8 mouse cellular contexts compared by ENCODE assay signal in the genomic region with DNA sequence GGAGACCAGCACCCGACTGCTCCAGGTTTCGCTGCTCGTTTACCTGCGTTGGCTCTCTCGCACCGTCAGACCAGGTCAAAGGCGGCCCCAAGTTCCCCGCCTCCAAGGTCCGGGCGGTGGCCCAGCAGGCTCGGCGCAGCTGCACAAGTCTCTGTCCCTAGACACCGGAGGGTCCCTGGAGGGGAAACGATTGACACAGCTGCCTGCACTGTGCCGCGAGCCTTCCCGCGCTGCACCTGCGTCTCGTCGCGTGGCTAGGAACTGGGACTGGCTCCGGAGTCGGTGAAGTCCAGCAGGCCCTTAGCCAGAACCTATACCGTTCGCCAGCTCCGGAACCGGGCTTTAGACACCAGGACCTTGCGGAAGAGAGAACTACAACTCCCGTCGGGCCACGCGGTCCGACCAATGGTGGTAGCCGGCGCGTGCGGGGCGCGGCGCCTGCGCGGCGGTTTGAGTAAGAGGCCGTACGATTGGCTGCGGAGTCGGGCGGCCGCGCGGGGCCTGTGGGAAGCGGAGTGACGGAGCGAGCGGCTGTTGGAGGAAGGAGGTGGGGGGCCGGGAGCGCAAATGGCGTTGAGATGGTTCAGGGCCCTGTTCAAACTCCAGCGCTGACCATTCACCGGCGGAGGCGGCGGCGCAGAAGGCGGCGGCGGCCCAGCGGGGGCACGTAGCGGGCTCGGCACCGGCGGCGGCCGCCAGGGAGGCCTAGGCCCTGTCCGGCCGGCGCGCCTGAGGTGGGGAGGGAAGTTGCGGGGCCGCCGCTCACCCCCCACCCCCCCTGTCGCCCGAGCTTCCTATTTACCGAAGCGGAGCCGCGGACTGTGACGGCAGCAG. TPM values are rescaled to one million over a fixed set of nuclear protein-coding genes. Genes with fewer than 3 reads are reported as not detected.
DNase-seq lines count a peak whose midpoint lies in the region; ATAC-seq and TF ChIP-seq lines count a peak whose summit lies in the region.

A gene (plus strand): TSS at position 534 of the 834 bp plus-strand sequence.

- peak within 1 kb of the TSS; percentile 79 for H3K4me2 ChIP-seq in embryonic facial prominence, embryonic 14.5 days (ENCODE audit: low read depth, low read length)
- H3K4me2 ChIP-seq in limb, embryonic 13.5 days (replicated peaks), result peak within 1 kb of the TSS; percentile 79
- peak within 1 kb of the TSS; percentile 99 for H3K4me2 ChIP-seq in midbrain, embryonic 16.5 days (ENCODE audit: low read length)

- peaks cover 13% of the 10 kb centered on the region for H3K36me3 ChIP-seq in embryonic facial prominence, embryonic 14.5 days (ENCODE audit: control insufficient read depth, insufficient read depth, low read length)
- peaks cover 18% of the 10 kb centered on the region for H3K36me3 ChIP-seq in heart, adult 2 months (ENCODE audit: control insufficient read depth, insufficient read depth, low read length)
- H3K36me3 ChIP-seq in limb, embryonic 13.5 days, result peaks cover 10% of the 10 kb centered on the region
- no peaks in the 10 kb centered on the region for H3K36me3 ChIP-seq in midbrain, embryonic 16.5 days (ENCODE audit: control insufficient read depth, insufficient read depth, low read length)

- H3K4me3 ChIP-seq in embryonic facial prominence, embryonic 14.5 days (ENCODE audit: low read depth, low read length), result peak within 1 kb of the TSS; percentile 99
- H3K4me3 ChIP-seq in heart, adult 2 months, result peak within 1 kb of the TSS; percentile 86
- peak within 1 kb of the TSS; percentile 98 for H3K4me3 ChIP-seq in limb, embryonic 13.5 days
- peak within 1 kb of the TSS; percentile 100 for H3K4me3 ChIP-seq in midbrain, embryonic 16.5 days (ENCODE audit: low read depth, low read length)

- peaks cover 7% of the 10 kb centered on the region; the same call in 1 of the 2 replicates for H3K4me1 ChIP-seq in embryonic facial prominence, embryonic 14.5 days (ENCODE audit: control insufficient read depth, insufficient read depth, low read length)
- H3K4me1 ChIP-seq in heart, adult 2 months (ENCODE audit: control insufficient read depth, insufficient read depth, low read length), result no peaks in the 10 kb centered on the region; the same call in none of the 2 replicates
- H3K4me1 ChIP-seq in limb, embryonic 13.5 days, result peaks cover 12% of the 10 kb centered on the region
- peaks cover 20% of the 10 kb centered on the region for H3K4me1 ChIP-seq in midbrain, embryonic 16.5 days (ENCODE audit: control insufficient read depth, insufficient read depth, low read length)

- peak; percentile 99 for ATAC-seq in embryonic facial prominence, embryonic 14.5 days (ENCODE audit: low read depth)
- ATAC-seq in limb, embryonic 13.5 days (ENCODE audit: low FRiP score, low read depth), result peak; percentile 100
- peak; percentile 99 for ATAC-seq in midbrain, embryonic 16.5 days

- H3K27ac ChIP-seq in embryonic facial prominence, embryonic 14.5 days (replicated peaks; ENCODE audit: low read depth, low read length), result peak within 1 kb of the TSS; percentile 93
- peak within 1 kb of the TSS; percentile 95 for H3K27ac ChIP-seq in heart, adult 2 months
- H3K27ac ChIP-seq in limb, embryonic 13.5 days, result peak within 1 kb of the TSS; percentile 90
- peak within 1 kb of the TSS; percentile 92 for H3K27ac ChIP-seq in midbrain, embryonic 16.5 days (ENCODE audit: low read length)

- TF ChIP-seq EP300 in heart, adult 2 months (IDR thresholded peaks at IDR 0.05; ENCODE audit: insufficient read depth, low read depth, low read length), result no peak

- H3K27me3 ChIP-seq in embryonic facial prominence, embryonic 14.5 days (replicated peaks; ENCODE audit: control insufficient read depth, insufficient read depth, low read length), result no peaks in the 10 kb centered on the region
- H3K27me3 ChIP-seq in heart, adult 2 months (ENCODE audit: control insufficient read depth, insufficient read depth, low read length), result no peaks in the 10 kb centered on the region
- no peaks in the 10 kb centered on the region for H3K27me3 ChIP-seq in limb, embryonic 13.5 days
- no peaks in the 10 kb centered on the region for H3K27me3 ChIP-seq in midbrain, embryonic 16.5 days (ENCODE audit: control insufficient read depth, insufficient read depth, low read depth, low read length)

- H3K79me2 ChIP-seq in heart, adult 2 months (replicated peaks; ENCODE audit: control insufficient read depth, insufficient read depth, low read length), result no peaks in the 10 kb centered on the region

- peak; percentile 92 for DNase-seq in 3T3-L1 (ENCODE audit: low read depth, low spot score)
- peak; percentile 85 to 91 for DNase-seq in adrenal gland, postnatal 4 days (ENCODE audit: low spot score in 2 of 2)
- peak; percentile 98 for DNase-seq in embryonic facial prominence, embryonic 14.5 days (ENCODE audit: low spot score)
- peak; percentile 97 to 99 for DNase-seq in heart, adult 2 months
- DNase-seq in kidney, adult 8-10 months, result peak; percentile 97
- peak; percentile 93 to 97 for DNase-seq in spleen, postnatal 10 days (ENCODE audit: low spot score in 2 of 2)

- peak; percentile 73 for TF ChIP-seq POLR2A in heart, adult 2 months (IDR thresholded peaks at IDR 0.05; ENCODE audit: insufficient read depth, low read depth, low read length)

- peak within 1 kb of the TSS; percentile 98 for H3K9ac ChIP-seq in embryonic facial prominence, embryonic 14.5 days (ENCODE audit: low read depth, low read length)
- H3K9ac ChIP-seq in heart, adult 2 months (ENCODE audit: low read depth, low read length), result peak within 1 kb of the TSS; percentile 98
- peak within 1 kb of the TSS; percentile 99 for H3K9ac ChIP-seq in limb, embryonic 13.5 days
- H3K9ac ChIP-seq in midbrain, embryonic 16.5 days (ENCODE audit: low read depth, low read length), result peak within 1 kb of the TSS; percentile 92

- intact Hi-C loops in heart, adult 2 months (cut with DNase I), result loop anchor here (10.0 kb wide), 1 partner anchor 359 kb away; a partner anchor contains a TSS

- TF ChIP-seq CTCF in heart, adult 2 months (IDR thresholded peaks at IDR 0.05), result peak; percentile 3; the same call in 1 of the 2 replicates

- WGBS in embryonic facial prominence, embryonic 14.5 days, result under 1% methylated on average over 24 of the region's 90 CpGs
- under 1% methylated on average over 90 of the region's 90 CpGs for WGBS in heart, adult 2 months
- WGBS in limb, embryonic 13.5 days, result under 1% methylated on average over 82 of the region's 90 CpGs
- WGBS in midbrain, embryonic 16.5 days, result under 1% methylated on average over 83 of the region's 90 CpGs

- H3K9me3 ChIP-seq in embryonic facial prominence, embryonic 14.5 days (ENCODE audit: control insufficient read depth, low read length), result no peaks in the 10 kb centered on the region
- no peaks in the 10 kb centered on the region for H3K9me3 ChIP-seq in limb, embryonic 13.5 days
- no peaks in the 10 kb centered on the region for H3K9me3 ChIP-seq in midbrain, embryonic 16.5 days (replicated peaks; ENCODE audit: control insufficient read depth, low read length, poor library complexity, severe bottlenecking)

RNA-seq across cellular contexts. Expression of the gene that starts here (rescaled TPM):
- total RNA-seq in adrenal gland, postnatal 4 days (2021), result 10 to 100 TPM; 90.8 to 95.2 TPM
- polyA plus RNA-seq in embryonic facial prominence, embryonic 14.5 days (2014; fragmentation: Nextera tagmentation; extraction: Ambion mirVana), result 26.9 and 27.4 TPM in 2 replicates
- 10 to 100 TPM; 35.5 to 40.6 TPM for total RNA-seq in heart, adult 2 months (2021)
- 6.6 and 15.2 TPM in 2 replicates for polyA plus RNA-seq in heart, adult 2 months (2012; rRNA removed)
- 24.9 and 26.3 TPM in 2 replicates for polyA plus RNA-seq in limb, embryonic 13.5 days (2015; fragmentation: Nextera tagmentation; extraction: Ambion mirVana)
- 10.8 and 12.6 TPM in 2 replicates for polyA plus RNA-seq in midbrain, embryonic 16.5 days (2015; fragmentation: Nextera tagmentation; extraction: Ambion mirVana)

Comparison
In these comparisons a context has a peak if more than half of its experiments do, and no peak if none do; other contexts are left out.
1. Peak in every context shown above with its lines: DNase-seq, ATAC-seq, H3K4me3 ChIP-seq and H3K27ac ChIP-seq.